Mouse (Mus musculus) midbrain, embryonic 12.5 days (tissue): ENCODE results near the gene Grm6. TPM values are rescaled to one million over a fixed set of nuclear protein-coding genes. Genes with fewer than 3 reads are reported as not detected.
A peak's percentile ranks its signal among the peaks of the same experiment; 100 is the strongest.

Experiments used
- ATAC-seq: fragments of 200-750 bp; cut with Nextera tagmentation; 2 replicates; pipeline ENCODE4 v1.8.0; 2017; ENCODE audit warnings: low read depth, moderate TSS enrichment, moderate library complexity; ENCODE audit not compliant: low FRiP score
- H3K27ac ChIP-seq: fragments of 300-500 bp; sonication (generic); replicated peaks from 2 replicates; pipeline ENCODE4 v1.5.1; 2016; ENCODE audit warnings: mild to moderate bottlenecking
- H3K27me3 ChIP-seq: fragments of 300-500 bp; sonication (generic); 2 replicates; pipeline ENCODE4 v1.6.1; 2016; ENCODE audit warnings: mild to moderate bottlenecking
- H3K36me3 ChIP-seq: fragments of 300-500 bp; sonication (generic); 2 replicates; pipeline ENCODE4 v1.6.1; 2016
- H3K4me1 ChIP-seq: fragments of 300-500 bp; sonication (generic); 2 replicates; pipeline ENCODE4 v1.6.1; 2016
- H3K4me2 ChIP-seq: fragments of 300-500 bp; sonication (generic); replicated peaks from 2 replicates; pipeline ENCODE4 v1.6.1; 2016; ENCODE audit warnings: mild to moderate bottlenecking, moderate library complexity
- H3K4me3 ChIP-seq: fragments of 300-500 bp; sonication (generic); 2 replicates; pipeline ENCODE4 v1.5.1; 2016; ENCODE audit warnings: mild to moderate bottlenecking
- H3K9ac ChIP-seq: fragments of 300-500 bp; sonication (generic); replicated peaks from 2 replicates; pipeline ENCODE4 v1.6.1; 2016; ENCODE audit warnings: mild to moderate bottlenecking, moderate library complexity
- H3K9me3 ChIP-seq: fragments of 300-500 bp; sonication (generic); 2 replicates; pipeline ENCODE4 v1.6.1; 2016; ENCODE audit warnings: mild to moderate bottlenecking
- WGBS: fragments of 180-500 bp; shearing (Covaris S2); methylation state at CpG from one replicate; pipeline ENCODE4 v1.1.7; 2016; 5-methylcytosine and 5-hydroxymethylcytosine counted together
- polyA plus RNA-seq: library from polyadenylated mRNA; unstranded; fragments of >200 nt; fragmentation: Nextera tagmentation; extraction: Ambion mirVana; gene quantifications from 2 replicates; pipeline ENCODE4 v1.2.1, GENCODE M21; 2016

Grm6 gene
- polyA plus RNA-seq, 1 experiment from 2014 or later, result not detected

GRCm38 (mm10) chr11:50878641-50879040, 28.2 kb downstream of the Grm6 start:
- Histone ChIP-seq H3K36me3 (peaks cover 96% of the 10 kb centered on the region), H3K9me3 (peaks cover 22% of the 10 kb centered on the region), H3K27me3 (no peaks in the 10 kb centered on the region), H3K27ac (no peak overlapping the region), H3K4me1 (no peaks in the 10 kb centered on the region), H3K9ac (no peak overlapping the region), H3K4me2 (no peak overlapping the region), H3K4me3 (no peak overlapping the region)
- no peak for ATAC-seq
- 96% methylated on average over 3 of the region's 3 CpGs for WGBS

GRCm38 (mm10) chr11:50883756-50884155, 33.3 kb downstream of the Grm6 start:
- peaks cover 63% of the 10 kb centered on the region for H3K36me3 ChIP-seq
- 95% methylated on average over 3 of the region's 3 CpGs for WGBS

GRCm38 (mm10) chr11:50886231-50886932, 35.9 kb downstream of the Grm6 start:
- peaks cover 15% of the 10 kb centered on the region for H3K4me1 ChIP-seq
- H3K27ac ChIP-seq, result no peak overlapping the region
- peak overlapping the region; percentile 75 for H3K4me2 ChIP-seq
- H3K27me3 ChIP-seq, result no peaks in the 10 kb centered on the region
- H3K9ac ChIP-seq, result peak overlapping the region; percentile 65
- 51% methylated on average over 8 of the region's 8 CpGs for WGBS
- H3K4me3 ChIP-seq, result peak overlapping the region; percentile 47
- peak; percentile 5; the same call in 1 of the 2 replicates for ATAC-seq
- H3K36me3 ChIP-seq, result peaks cover 38% of the 10 kb centered on the region
- H3K9me3 ChIP-seq, result no peaks in the 10 kb centered on the region; the same call in 1 of the 2 replicates

More at GRCm38 (mm10) chr11:50883756-50884155, 33.3 kb downstream of the Grm6 start:
- H3K9ac ChIP-seq, result no peak overlapping the region
- no peaks in the 10 kb centered on the region; the same call in 1 of the 2 replicates for H3K9me3 ChIP-seq
- no peak for ATAC-seq
- no peaks in the 10 kb centered on the region for H3K27me3 ChIP-seq
- no peak overlapping the region for H3K27ac ChIP-seq
- H3K4me1 ChIP-seq, result peaks cover 15% of the 10 kb centered on the region
- no peak overlapping the region for H3K4me2 ChIP-seq
- H3K4me3 ChIP-seq, result no peak overlapping the region

GRCm38 (mm10) chr11:50886933-50887293, 36.4 kb downstream of the Grm6 start:
- H3K4me3 ChIP-seq, result peak overlapping the region; percentile 47
- H3K4me2 ChIP-seq, result peak overlapping the region; percentile 75
- peaks cover 15% of the 10 kb centered on the region for H3K4me1 ChIP-seq
- no peaks in the 10 kb centered on the region; the same call in 1 of the 2 replicates for H3K9me3 ChIP-seq
- WGBS, result 24% methylated on average over 10 of the region's 10 CpGs
- ATAC-seq, result peak; percentile 48
- peak overlapping the region; percentile 78 for H3K27ac ChIP-seq
- peak overlapping the region; percentile 65 for H3K9ac ChIP-seq
- no peaks in the 10 kb centered on the region for H3K27me3 ChIP-seq
- peaks cover 33% of the 10 kb centered on the region for H3K36me3 ChIP-seq

GRCm38 (mm10) chr11:50887390-50888128, 37.1 kb downstream of the Grm6 start, which contains the start of gene Zfp454:
Zfp454 (minus strand) TSS chr11:50887651.
- H3K27me3 ChIP-seq, result no peaks in the 10 kb centered on the region
- H3K4me3 ChIP-seq, result peak within 1 kb of the TSS; percentile 47
- H3K9me3 ChIP-seq, result peaks cover 4% of the 10 kb centered on the region; the same call in 1 of the 2 replicates
- peaks cover 15% of the 10 kb centered on the region for H3K4me1 ChIP-seq
- H3K9ac ChIP-seq, result peak within 1 kb of the TSS; percentile 65
- peak within 1 kb of the TSS; percentile 75 for H3K4me2 ChIP-seq
- H3K36me3 ChIP-seq, result peaks cover 27% of the 10 kb centered on the region
- ATAC-seq, result peak; percentile 95
- WGBS, result 6% methylated on average over 26 of the region's 26 CpGs
- peak within 1 kb of the TSS; percentile 78 for H3K27ac ChIP-seq

GRCm38 (mm10) chr11:50892441-50892840, 42.0 kb downstream of the Grm6 start:
- 58% methylated on average over 2 of the region's 2 CpGs for WGBS
- Histone ChIP-seq H3K27ac (no peak overlapping the region), H3K27me3 (no peaks in the 10 kb centered on the region), H3K9ac (no peak overlapping the region), H3K9me3 (peaks cover 29% of the 10 kb centered on the region), H3K4me2 (no peak overlapping the region), H3K36me3 (peaks cover 7% of the 10 kb centered on the region; the same call in 1 of the 2 replicates), H3K4me3 (no peak overlapping the region), H3K4me1 (peaks cover 3% of the 10 kb centered on the region)
- ATAC-seq, result no peak

- H3K27me3 ChIP-seq, result no peaks in the 10 kb centered on the region
- H3K27ac ChIP-seq, result no peak overlapping the region
- H3K36me3 ChIP-seq, result peaks cover 47% of the 10 kb centered on the region
- peaks cover 73% of the 10 kb centered on the region for H3K9me3 ChIP-seq
- no peaks in the 10 kb centered on the region for H3K4me1 ChIP-seq
- no peak overlapping the region for H3K9ac ChIP-seq
- H3K4me3 ChIP-seq, result no peak overlapping the region
- WGBS, result 85% methylated on average over 1 of the region's 1 CpGs
- ATAC-seq, result no peak
- H3K4me2 ChIP-seq, result no peak overlapping the region
Measured at GRCm38 (mm10) chr11:50897359-50897758, 46.9 kb downstream of the Grm6 start.

- no peak for ATAC-seq
- H3K9ac ChIP-seq, result no peak overlapping the region
- peaks cover 99% of the 10 kb centered on the region for H3K36me3 ChIP-seq
- H3K4me3 ChIP-seq, result no peak overlapping the region
- H3K4me1 ChIP-seq, result no peaks in the 10 kb centered on the region
- no peak overlapping the region for H3K27ac ChIP-seq
- H3K9me3 ChIP-seq, result peaks cover 60% of the 10 kb centered on the region
- no peak overlapping the region for H3K4me2 ChIP-seq
- 85% methylated on average over 5 of the region's 5 CpGs for WGBS
- no peaks in the 10 kb centered on the region for H3K27me3 ChIP-seq
Measured at GRCm38 (mm10) chr11:50908136-50908535, 57.7 kb downstream of the Grm6 start.

GRCm38 (mm10) chr11:50913301-50913700, 62.8 kb downstream of the Grm6 start:
- Histone ChIP-seq H3K27ac (no peak overlapping the region), H3K4me2 (no peak overlapping the region), H3K4me3 (no peak overlapping the region), H3K9me3 (peaks cover 28% of the 10 kb centered on the region), H3K36me3 (peaks cover 58% of the 10 kb centered on the region), H3K9ac (no peak overlapping the region), H3K4me1 (peaks cover 3% of the 10 kb centered on the region; the same call in 1 of the 2 replicates), H3K27me3 (no peaks in the 10 kb centered on the region)
- WGBS, result 93% methylated on average over 1 of the region's 1 CpGs
- ATAC-seq, result no peak

- ATAC-seq, result no peak
- no peak overlapping the region for H3K4me2 ChIP-seq
- H3K27ac ChIP-seq, result no peak overlapping the region
- H3K36me3 ChIP-seq, result peaks cover 46% of the 10 kb centered on the region
- no peak overlapping the region for H3K4me3 ChIP-seq
- WGBS, result 91% methylated on average over 3 of the region's 3 CpGs
- H3K4me1 ChIP-seq, result peaks cover 3% of the 10 kb centered on the region; the same call in 1 of the 2 replicates
- H3K27me3 ChIP-seq, result no peaks in the 10 kb centered on the region
- H3K9me3 ChIP-seq, result peaks cover 23% of the 10 kb centered on the region
- no peak overlapping the region for H3K9ac ChIP-seq
Measured at GRCm38 (mm10) chr11:50914461-50914860, 64.0 kb downstream of the Grm6 start.
